Mouse (Mus musculus) cerebellum, adult 11-12 months (tissue): Measurements from ENCODE around the gene Capn5.

ENCODE experiments used
- DNase-seq: peaks from one replicate; pipeline ENCODE4 v3.0.0; 2022

The Capn5 gene

GRCm38 (mm10) chr7:98147766-98148165, 30.3 kb downstream of the Capn5 start:
- DNase-seq: no peak

- DNase-seq: no peak
Measured at GRCm38 (mm10) chr7:98146447-98146845, 31.6 kb downstream of the Capn5 start.

- DNase-seq: no peak
Measured at GRCm38 (mm10) chr7:98145842-98146446, 32.1 kb downstream of the Capn5 start.

- no peak for DNase-seq
Measured at GRCm38 (mm10) chr7:98145402-98145801, 32.7 kb downstream of the Capn5 start, which contains the start of gene Omp. Omp (minus strand) TSS chr7:98145502.

- DNase-seq: no peak
Measured at GRCm38 (mm10) chr7:98142648-98143047, 35.4 kb downstream of the Capn5 start.

- no peak for DNase-seq
Measured at GRCm38 (mm10) chr7:98142247-98142646, 35.8 kb downstream of the Capn5 start.

GRCm38 (mm10) chr7:98141206-98141605, 36.9 kb downstream of the Capn5 start:
- DNase-seq: no peak

- DNase-seq: no peak
Measured at GRCm38 (mm10) chr7:98140597-98140996, 37.5 kb downstream of the Capn5 start.

- no peak for DNase-seq
Measured at GRCm38 (mm10) chr7:98139216-98139615, 38.9 kb downstream of the Capn5 start.

- no peak for DNase-seq
Measured at GRCm38 (mm10) chr7:98137995-98138394, 40.1 kb downstream of the Capn5 start.

- no peak for DNase-seq
Measured at GRCm38 (mm10) chr7:98137583-98137982, 40.5 kb downstream of the Capn5 start.

- no peak for DNase-seq
Measured at GRCm38 (mm10) chr7:98131751-98132150, 46.3 kb downstream of the Capn5 start.

- DNase-seq: no peak
Measured at GRCm38 (mm10) chr7:98125473-98125872, 52.6 kb downstream of the Capn5 start.

- DNase-seq: no peak
Measured at GRCm38 (mm10) chr7:98124701-98125100, 53.4 kb downstream of the Capn5 start.

- no peak for DNase-seq
Measured at GRCm38 (mm10) chr7:98121673-98122072, 56.4 kb downstream of the Capn5 start.

GRCm38 (mm10) chr7:98121241-98121640, 56.8 kb downstream of the Capn5 start:
- DNase-seq: no peak

GRCm38 (mm10) chr7:98120325-98120724, 57.7 kb downstream of the Capn5 start:
- peak; percentile 60 for DNase-seq

- no peak for DNase-seq
Measured at GRCm38 (mm10) chr7:98119961-98120232, 58.2 kb downstream of the Capn5 start.

- no peak for DNase-seq
Measured at GRCm38 (mm10) chr7:98119179-98119960, 58.7 kb downstream of the Capn5 start, which contains the start of gene Myo7a. Myo7a (minus strand) TSS chr7:98119524.

- peak; percentile 57 for DNase-seq
Measured at GRCm38 (mm10) chr7:98117012-98117660, 60.9 kb downstream of the Capn5 start.

GRCm38 (mm10) chr7:98114656-98115055, 63.4 kb downstream of the Capn5 start:
- DNase-seq: no peak

GRCm38 (mm10) chr7:98111233-98111632, 66.8 kb downstream of the Capn5 start:
- peak; percentile 41 for DNase-seq

- DNase-seq: peak; percentile 68
Measured at GRCm38 (mm10) chr7:98109771-98110170, 68.3 kb downstream of the Capn5 start.
